Mouse (Mus musculus): Measurements from ENCODE around the gene Acer2. TPM values are rescaled to one million over a fixed set of nuclear protein-coding genes. Genes with fewer than 3 reads are reported as not detected.

Gene Acer2
- polyA plus RNA-seq, 1 experiment from 2014 or later = 15.5 TPM

DNA sequence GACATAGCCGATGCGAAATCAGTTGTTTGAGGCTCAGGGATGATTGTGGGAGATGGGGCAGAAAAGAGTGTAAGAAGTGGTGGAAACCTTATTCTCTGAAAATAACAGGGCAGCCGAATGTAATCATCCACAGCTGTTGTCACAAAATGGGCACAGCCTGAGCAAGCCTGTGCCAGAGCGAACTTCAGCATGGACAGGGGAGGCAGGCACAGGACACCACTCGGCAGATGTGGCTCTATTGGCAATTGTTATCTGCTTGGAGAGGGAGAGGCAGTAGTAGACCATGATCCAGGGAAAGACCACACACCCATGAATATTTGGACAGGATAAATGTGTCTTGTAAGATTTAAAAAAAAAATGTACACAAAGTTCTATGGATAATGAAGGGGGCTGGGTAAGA is 103.1 kb downstream of the Acer2 start:
- Histone ChIP-seq H3K9ac (no peak overlapping the region), H3K4me1 (no peaks in the 10 kb centered on the region), H3K36me3 (no peaks in the 10 kb centered on the region), H3K27ac (no peak overlapping the region), H3K4me2 (replicated peaks) (no peak overlapping the region), H3K4me3 (no peak overlapping the region), H3K27me3 (no peaks in the 10 kb centered on the region), H3K9me3 (no peaks in the 10 kb centered on the region)
- WGBS = 81% methylated on average over 5 of the region's 5 CpGs
- no peak for ATAC-seq (ENCODE audit: insufficient number of reproducible peaks, insufficient read depth, low FRiP score, low TSS enrichment)

Other genes with a start within 250 kb of the Acer2 start
- gene Plin2, start 204.3 kb upstream of the Acer2 start, polyA plus RNA-seq (2016; fragmentation: Nextera tagmentation; extraction: Ambion mirVana) = 71.7 and 72.4 TPM in 2 replicates
- 9.2 and 10.0 TPM in 2 replicates for gene Dennd4c, start 125.8 kb upstream of the Acer2 start, polyA plus RNA-seq (2016; fragmentation: Nextera tagmentation; extraction: Ambion mirVana)
- 599 and 634 TPM in 2 replicates for gene Rps6, start 17.0 kb upstream of the Acer2 start, polyA plus RNA-seq (2016; fragmentation: Nextera tagmentation; extraction: Ambion mirVana)

All from embryonic facial prominence, embryonic 12.5 days (tissue).